Mouse (Mus musculus) lung, embryonic 14.5 days (tissue): ENCODE data around the gene Tmie. TPM values are rescaled to one million over a fixed set of nuclear protein-coding genes. Genes with fewer than 3 reads are reported as not detected.
A peak's percentile ranks its signal among the peaks of the same experiment; 100 is the strongest.

Experiments
- ATAC-seq: fragments of 200-750 bp; cut with Nextera tagmentation; 2 replicates; pipeline ENCODE4 v1.8.0; 2017; ENCODE audit warnings: mild to moderate bottlenecking, moderate TSS enrichment, moderate library complexity; ENCODE audit not compliant: insufficient read depth
- DNase-seq: peaks from one replicate; pipeline ENCODE4 v3.0.0-alpha.2; 2015
- H3K27ac ChIP-seq: fragments of 300-500 bp; sonication (generic); 2 replicates; pipeline ENCODE4 v1.5.1; 2014; ENCODE audit warnings: low read depth, mild to moderate bottlenecking, moderate library complexity
- H3K27me3 ChIP-seq: fragments of 300-500 bp; sonication (generic); 2 replicates; pipeline ENCODE4 v1.6.1; 2014; ENCODE audit warnings: low read length, control low read depth; ENCODE audit not compliant: insufficient read depth
- H3K36me3 ChIP-seq: fragments of 300-500 bp; sonication (generic); 2 replicates; pipeline ENCODE4 v1.6.1; 2014; ENCODE audit warnings: control low read depth; ENCODE audit not compliant: insufficient read depth
- H3K4me1 ChIP-seq: fragments of 300-500 bp; sonication (generic); 2 replicates; pipeline ENCODE4 v1.6.1; 2014; ENCODE audit warnings: antibody characterized with exemption, control low read depth; ENCODE audit not compliant: insufficient read depth
- H3K4me2 ChIP-seq: fragments of 300-500 bp; sonication (generic); 2 replicates; pipeline ENCODE4 v1.6.1; 2014; ENCODE audit warnings: mild to moderate bottlenecking
- H3K4me3 ChIP-seq: fragments of 300-500 bp; sonication (generic); 2 replicates; pipeline ENCODE4 v1.5.1; 2014; ENCODE audit warnings: low read depth, low read length
- H3K9ac ChIP-seq: fragments of 300-500 bp; sonication (generic); 2 replicates; pipeline ENCODE4 v1.6.1; 2014
- H3K9me3 ChIP-seq: fragments of 300-500 bp; sonication (generic); 2 replicates; pipeline ENCODE4 v1.6.1; 2016; ENCODE audit warnings: low read depth, low read length, control low read depth
- CTCF ChIP-seq: IDR thresholded peaks from 2 replicates; pipeline ENCODE4 v1.5.1; 2016; ENCODE audit warnings: antibody characterized with exemption, low read depth
- WGBS: fragments of 180-500 bp; shearing (Covaris S2); extraction: QIAGEN DNeasy Blood & Tissue Kit; methylation state at CpG from one replicate; pipeline ENCODE4 v1.1.7; 2014; 5-methylcytosine and 5-hydroxymethylcytosine counted together
- polyA plus RNA-seq: library from polyadenylated mRNA; unstranded; fragments of >200 nt; fragmentation: Nextera tagmentation; extraction: Ambion mirVana; gene quantifications from 2 replicates; pipeline ENCODE4 v1.2.1, GENCODE M21; 2014

Tmie gene
- polyA plus RNA-seq, 1 experiment from 2014 or later, result 0.21 TPM

GRCm38 (mm10) chr9:110895994-110896393 lies 16.1 kb upstream of the Tmie start:
- Histone ChIP-seq H3K4me2 (peak overlapping the region; percentile 30), H3K36me3 (no peaks in the 10 kb centered on the region), H3K9me3 (no peaks in the 10 kb centered on the region), H3K9ac (no peak overlapping the region), H3K27me3 (no peaks in the 10 kb centered on the region), H3K4me3 (no peak overlapping the region), H3K4me1 (no peaks in the 10 kb centered on the region), H3K27ac (no peak overlapping the region)
- no peak for DNase-seq
- no peak for ATAC-seq
- WGBS, result 16% methylated on average over 7 of the region's 7 CpGs
- TF ChIP-seq CTCF, result no peak

GRCm38 (mm10) chr9:110895507-110895906 lies 15.6 kb upstream of the Tmie start:
- no peak; the same call in 1 of the 2 replicates for TF ChIP-seq CTCF
- 45% methylated on average over 5 of the region's 5 CpGs for WGBS
- H3K27me3 ChIP-seq, result no peaks in the 10 kb centered on the region
- no peaks in the 10 kb centered on the region for H3K36me3 ChIP-seq
- H3K27ac ChIP-seq, result no peak overlapping the region
- no peak overlapping the region for H3K9ac ChIP-seq
- no peak for DNase-seq
- no peak for ATAC-seq
- H3K4me1 ChIP-seq, result no peaks in the 10 kb centered on the region
- no peak overlapping the region for H3K4me3 ChIP-seq
- no peaks in the 10 kb centered on the region for H3K9me3 ChIP-seq
- no peak overlapping the region for H3K4me2 ChIP-seq

GRCm38 (mm10) chr9:110893429-110893828 lies 13.5 kb upstream of the Tmie start:
- Histone ChIP-seq H3K9me3 (no peaks in the 10 kb centered on the region), H3K36me3 (no peaks in the 10 kb centered on the region), H3K27me3 (no peaks in the 10 kb centered on the region), H3K4me2 (no peak overlapping the region), H3K9ac (no peak overlapping the region), H3K4me1 (no peaks in the 10 kb centered on the region), H3K27ac (no peak overlapping the region), H3K4me3 (no peak overlapping the region)
- ATAC-seq, result no peak
- 68% methylated on average over 10 of the region's 10 CpGs for WGBS
- no peak for DNase-seq
- no peak for TF ChIP-seq CTCF

- Histone ChIP-seq H3K27ac (no peak overlapping the region), H3K9me3 (no peaks in the 10 kb centered on the region), H3K4me2 (no peak overlapping the region), H3K36me3 (no peaks in the 10 kb centered on the region), H3K27me3 (no peaks in the 10 kb centered on the region), H3K4me3 (no peak overlapping the region), H3K4me1 (no peaks in the 10 kb centered on the region), H3K9ac (no peak overlapping the region)
- no peak for TF ChIP-seq CTCF
- DNase-seq, result no peak
- 84% methylated on average over 3 of the region's 3 CpGs for WGBS
- ATAC-seq, result no peak
These were observed 12.6 kb upstream of the Tmie start for GRCm38 (mm10) chr9:110892552-110892951.

- no peak overlapping the region for H3K27ac ChIP-seq
- no peaks in the 10 kb centered on the region for H3K36me3 ChIP-seq
- peak; percentile 67 for DNase-seq
- no peak overlapping the region for H3K4me2 ChIP-seq
- no peak overlapping the region for H3K4me3 ChIP-seq
- no peak for TF ChIP-seq CTCF
- H3K9ac ChIP-seq, result no peak overlapping the region
- ATAC-seq, result no peak
- no peaks in the 10 kb centered on the region for H3K9me3 ChIP-seq
- H3K27me3 ChIP-seq, result no peaks in the 10 kb centered on the region
- H3K4me1 ChIP-seq, result no peaks in the 10 kb centered on the region
- 67% methylated on average over 12 of the region's 12 CpGs for WGBS
These were observed 11.3 kb upstream of the Tmie start for GRCm38 (mm10) chr9:110891077-110891828.

GRCm38 (mm10) chr9:110890026-110890783 lies 10.3 kb upstream of the Tmie start:
- no peak overlapping the region for H3K9ac ChIP-seq
- no peak overlapping the region for H3K4me3 ChIP-seq
- no peak overlapping the region for H3K27ac ChIP-seq
- ATAC-seq (no peak), DNase-seq (no peak)
- no peaks in the 10 kb centered on the region for H3K4me1 ChIP-seq
- no peaks in the 10 kb centered on the region for H3K9me3 ChIP-seq
- peak; percentile 44 for TF ChIP-seq CTCF
- H3K36me3 ChIP-seq, result no peaks in the 10 kb centered on the region
- no peak overlapping the region for H3K4me2 ChIP-seq
- WGBS, result 15% methylated on average over 21 of the region's 21 CpGs
- no peaks in the 10 kb centered on the region for H3K27me3 ChIP-seq

GRCm38 (mm10) chr9:110888935-110889334 lies 9.0 kb upstream of the Tmie start:
- WGBS, result 86% methylated on average over 14 of the region's 14 CpGs
- H3K27ac ChIP-seq, result no peak overlapping the region
- H3K4me1 ChIP-seq, result no peaks in the 10 kb centered on the region
- no peak for DNase-seq
- H3K9ac ChIP-seq, result no peak overlapping the region
- H3K27me3 ChIP-seq, result no peaks in the 10 kb centered on the region
- H3K9me3 ChIP-seq, result no peaks in the 10 kb centered on the region
- H3K4me3 ChIP-seq, result no peak overlapping the region
- H3K36me3 ChIP-seq, result no peaks in the 10 kb centered on the region
- no peak for ATAC-seq
- no peak for TF ChIP-seq CTCF
- no peak overlapping the region for H3K4me2 ChIP-seq
